Mouse (Mus musculus) lung, postnatal 0 days (tissue): ENCODE results near the gene Il4ra. TPM values are rescaled to one million over a fixed set of nuclear protein-coding genes. Genes with fewer than 3 reads are reported as not detected.

ENCODE experiments used
- ATAC-seq: fragments of 200-750 bp; cut with Nextera tagmentation; 2 replicates; pipeline ENCODE4 v1.8.0; 2017; ENCODE audit warnings: moderate library complexity
- DNase-seq: peaks from one replicate; pipeline ENCODE4 v3.0.0-alpha.2; 2016; ENCODE audit warnings: low spot score
- H3K27ac ChIP-seq: fragments of 300-500 bp; sonication (generic); 2 replicates; pipeline ENCODE4 v1.5.1; 2014; ENCODE audit warnings: antibody characterized with exemption, mild to moderate bottlenecking, low read length, mixed read lengths
- H3K27me3 ChIP-seq: fragments of 300-500 bp; sonication (generic); replicated peaks from 2 replicates; pipeline ENCODE4 v1.6.1; 2014; ENCODE audit warnings: low read length, mixed read lengths; ENCODE audit not compliant: insufficient read depth
- H3K36me3 ChIP-seq: fragments of 300-500 bp; sonication (generic); 2 replicates; pipeline ENCODE4 v1.6.1; 2014; ENCODE audit warnings: low read length, mixed read lengths; ENCODE audit not compliant: insufficient read depth
- H3K4me1 ChIP-seq: fragments of 300-500 bp; sonication (generic); 2 replicates; pipeline ENCODE4 v1.6.1; 2014; ENCODE audit warnings: antibody characterized with exemption, low read depth, low read length, mixed read lengths; ENCODE audit not compliant: insufficient read depth
- H3K4me2 ChIP-seq: fragments of 300-500 bp; sonication (generic); replicated peaks from 2 replicates; pipeline ENCODE4 v1.6.1; 2014; ENCODE audit warnings: low read depth, mild to moderate bottlenecking, low read length, moderate library complexity, mixed read lengths
- H3K4me3 ChIP-seq: fragments of 300-500 bp; sonication (generic); 2 replicates; pipeline ENCODE4 v1.5.1; 2014; ENCODE audit warnings: low read depth, low read length
- H3K9ac ChIP-seq: fragments of 300-500 bp; sonication (generic); replicated peaks from 2 replicates; pipeline ENCODE4 v1.6.1; 2014; ENCODE audit warnings: low read depth, mild to moderate bottlenecking
- H3K9me3 ChIP-seq: fragments of 300-500 bp; sonication (generic); 2 replicates; pipeline ENCODE4 v1.6.1; 2016; ENCODE audit warnings: low read length, mixed read lengths
- CTCF ChIP-seq: IDR thresholded peaks from 2 replicates; pipeline ENCODE4 v1.5.1; 2016; ENCODE audit warnings: antibody characterized with exemption, mild to moderate bottlenecking
- EP300 ChIP-seq: IDR thresholded peaks from 2 replicates; pipeline ENCODE4 v1.6.1; 2016; ENCODE audit warnings: antibody characterized with exemption, mild to moderate bottlenecking, control low read depth
- WGBS: fragments of 180-500 bp; shearing (Covaris S2); extraction: QIAGEN DNeasy Blood & Tissue Kit; methylation state at CpG from one replicate; pipeline ENCODE4 v1.1.7; 2014; 5-methylcytosine and 5-hydroxymethylcytosine counted together
- polyA plus RNA-seq: library from polyadenylated mRNA; unstranded; fragments of >200 nt; fragmentation: Nextera tagmentation; extraction: Ambion mirVana; gene quantifications from 2 replicates; pipeline ENCODE4 v1.2.1, GENCODE M21; 2015

Gene Il4ra
- polyA plus RNA-seq, 1 experiment from 2014 or later: 29.7 TPM

- TF ChIP-seq EP300: no peak
- no peak for TF ChIP-seq CTCF
- ATAC-seq: no peak
- WGBS: 87% methylated on average over 7 of the region's 7 CpGs
Measured at GRCm38 (mm10) chr7:125545331-125545730, 6.6 kb upstream of the Il4ra start.

GRCm38 (mm10) chr7:125546727-125547126 is 5.2 kb upstream of the Il4ra start:
- TF ChIP-seq EP300: no peak
- no peak for TF ChIP-seq CTCF
- 85% methylated on average over 6 of the region's 6 CpGs for WGBS

More at GRCm38 (mm10) chr7:125545331-125545730, 6.6 kb upstream of the Il4ra start:
- Histone ChIP-seq H3K36me3 (no peaks in the 10 kb centered on the region), H3K9ac (no peak overlapping the region), H3K4me2 (no peak overlapping the region), H3K4me1 (no peaks in the 10 kb centered on the region), H3K27ac (no peak overlapping the region), H3K4me3 (no peak overlapping the region), H3K9me3 (no peaks in the 10 kb centered on the region), H3K27me3 (no peaks in the 10 kb centered on the region)
- no peak for DNase-seq

GRCm38 (mm10) chr7:125549916-125550315 is 2.0 kb upstream of the Il4ra start:
- no peak for ATAC-seq
- H3K4me3 ChIP-seq: no peak overlapping the region
- H3K27me3 ChIP-seq: no peaks in the 10 kb centered on the region
- peak overlapping the region; percentile 68 for H3K27ac ChIP-seq
- H3K36me3 ChIP-seq: no peaks in the 10 kb centered on the region
- 74% methylated on average over 8 of the region's 8 CpGs for WGBS
- H3K4me1 ChIP-seq: peaks cover 13% of the 10 kb centered on the region; the same call in 1 of the 2 replicates
- H3K9ac ChIP-seq: no peak overlapping the region
- H3K4me2 ChIP-seq: no peak overlapping the region
- H3K9me3 ChIP-seq: no peaks in the 10 kb centered on the region
- no peak for TF ChIP-seq EP300
- TF ChIP-seq CTCF: no peak
- DNase-seq: no peak

More at GRCm38 (mm10) chr7:125546727-125547126, 5.2 kb upstream of the Il4ra start:
- no peak overlapping the region for H3K4me2 ChIP-seq
- H3K9ac ChIP-seq: no peak overlapping the region
- ATAC-seq: no peak
- H3K4me1 ChIP-seq: peaks cover 4% of the 10 kb centered on the region; the same call in 1 of the 2 replicates
- H3K4me3 ChIP-seq: no peak overlapping the region
- H3K27me3 ChIP-seq: no peaks in the 10 kb centered on the region
- H3K27ac ChIP-seq: no peak overlapping the region
- H3K9me3 ChIP-seq: no peaks in the 10 kb centered on the region
- no peaks in the 10 kb centered on the region for H3K36me3 ChIP-seq
- DNase-seq: no peak

- H3K27ac ChIP-seq: peak overlapping the region; percentile 84
- H3K36me3 ChIP-seq: no peaks in the 10 kb centered on the region
- H3K4me2 ChIP-seq: peak overlapping the region; percentile 81; the same call in 1 of the 2 replicates
- no peaks in the 10 kb centered on the region for H3K27me3 ChIP-seq
- 36% methylated on average over 6 of the region's 6 CpGs for WGBS
- peak; percentile 51 for ATAC-seq
- peak; percentile 87 for TF ChIP-seq EP300
- TF ChIP-seq CTCF: no peak
- no peak overlapping the region for H3K4me3 ChIP-seq
- H3K4me1 ChIP-seq: peaks cover 21% of the 10 kb centered on the region; the same call in 1 of the 2 replicates
- no peak overlapping the region for H3K9ac ChIP-seq
- DNase-seq: peak; percentile 84
- no peaks in the 10 kb centered on the region for H3K9me3 ChIP-seq
Measured at GRCm38 (mm10) chr7:125550881-125551381, 989 bp upstream of the Il4ra start.

GRCm38 (mm10) chr7:125552851-125553555 is 1.1 kb downstream of the Il4ra start:
- Histone ChIP-seq H3K4me1 (peaks cover 35% of the 10 kb centered on the region), H3K27ac (peak overlapping the region; percentile 84; the same call in 1 of the 2 replicates)
- TF ChIP-seq EP300 (no peak), CTCF (no peak)

DNA sequence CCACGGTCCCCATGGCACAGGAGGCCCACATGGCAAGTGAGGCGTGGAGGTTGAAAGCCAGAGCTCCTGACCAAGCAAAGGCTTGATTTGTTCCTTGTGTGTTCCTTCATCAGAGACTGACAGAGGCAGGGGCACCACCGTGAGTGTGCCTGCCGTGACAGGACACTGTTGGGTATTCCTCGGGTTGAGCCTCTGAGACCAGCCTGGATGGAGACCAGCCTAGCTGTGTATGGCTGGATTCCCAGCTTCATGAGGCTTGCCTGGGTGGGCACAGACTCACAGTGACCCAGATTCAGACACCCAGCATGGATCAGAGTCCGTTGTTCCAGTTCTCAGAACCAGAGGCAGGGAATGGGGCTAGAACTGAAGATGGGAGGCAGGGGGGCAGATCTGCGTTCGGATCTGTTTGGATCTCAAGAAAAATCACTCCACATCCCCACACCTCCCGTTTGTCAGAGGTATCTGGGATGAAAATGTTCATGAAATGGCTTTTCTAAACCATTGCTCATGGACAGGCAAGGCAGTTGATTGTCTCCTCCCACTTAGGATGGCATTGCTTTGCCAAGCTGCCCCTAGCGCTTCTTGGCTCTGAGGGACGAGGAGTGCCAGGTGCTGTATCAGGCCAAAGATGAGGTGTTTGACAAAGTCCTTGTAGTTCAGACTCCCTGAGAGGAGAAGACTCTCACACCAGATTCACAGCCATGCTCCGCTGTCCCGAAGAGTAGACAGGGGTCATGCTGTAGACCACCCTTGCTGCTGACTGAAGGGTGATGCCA is 1.9 kb downstream of the Il4ra start:
- peaks cover 40% of the 10 kb centered on the region for H3K4me1 ChIP-seq
- 79% methylated on average over 13 of the region's 13 CpGs for WGBS
- H3K27me3 ChIP-seq: no peaks in the 10 kb centered on the region
- TF ChIP-seq EP300 (no peak), CTCF (no peak)
- H3K27ac ChIP-seq: no peak overlapping the region
- ATAC-seq (no peak), DNase-seq (no peak)
- peak overlapping the region; percentile 69 for H3K4me3 ChIP-seq
- H3K9ac ChIP-seq: peak overlapping the region; percentile 73
- H3K36me3 ChIP-seq: no peaks in the 10 kb centered on the region
- H3K9me3 ChIP-seq: no peaks in the 10 kb centered on the region
- H3K4me2 ChIP-seq: peak overlapping the region; percentile 81

More at GRCm38 (mm10) chr7:125552851-125553555, 1.1 kb downstream of the Il4ra start:
- H3K36me3 ChIP-seq: no peaks in the 10 kb centered on the region
- H3K9ac ChIP-seq: peak overlapping the region; percentile 73
- 66% methylated on average over 11 of the region's 11 CpGs for WGBS
- peak overlapping the region; percentile 69 for H3K4me3 ChIP-seq
- no peak for ATAC-seq
- no peaks in the 10 kb centered on the region for H3K27me3 ChIP-seq
- peak overlapping the region; percentile 81 for H3K4me2 ChIP-seq
- DNase-seq: no peak
- no peaks in the 10 kb centered on the region for H3K9me3 ChIP-seq
